11 mouse cellular contexts compared by ENCODE assay signal in genomic region chr9:106386181-106386864, GRCm38 (mm10). TPM values are rescaled to one million over a fixed set of nuclear protein-coding genes. Genes with fewer than 3 reads are reported as not detected.
DNase-seq lines count a peak whose midpoint lies in the region; ATAC-seq and TF ChIP-seq lines count a peak whose summit lies in the region.
"Had no signal": no experiment of that assay in that cellular context is flagged by ENCODE, and none has a peak within 500 bp of the region (broad histone marks: within the 10 kb centered on the region; RNA-seq: fewer than 3 reads in every experiment).

No protein-coding gene starts in this region.

- 66% methylated on average over 12 of the region's 12 CpGs for WGBS in lung, embryonic 15.5 days
- 65% methylated on average over 12 of the region's 12 CpGs for WGBS in cerebellum, adult 2 months

- no peak overlapping the region for H3K9ac ChIP-seq in lung, embryonic 15.5 days
- H3K9ac ChIP-seq: hindbrain, embryonic 15.5 days had no signal

- H3K4me3 ChIP-seq in lung, embryonic 15.5 days, result no peak overlapping the region
- no peak overlapping the region for H3K4me3 ChIP-seq in cerebellum, adult 2 months (replicated peaks; ENCODE audit: insufficient read depth, low read depth, low read length)
- H3K4me3 ChIP-seq: hindbrain, embryonic 15.5 days; left cerebral cortex, adult 2 months; megakaryocyte, embryonic 14.5 days had no signal

- 0 out of 2 replicates have a peak overlapping the region, but pooled peaks have one; percentile 15 for H3K27ac ChIP-seq in lung, embryonic 15.5 days
- H3K27ac ChIP-seq in cerebellum, adult 2 months (ENCODE audit: insufficient read depth, low read length), result no peak overlapping the region
- H3K27ac ChIP-seq: hindbrain, embryonic 15.5 days; left cerebral cortex, adult 2 months had no signal

- H3K4me1 ChIP-seq in lung, embryonic 15.5 days, result peaks cover 37% of the 10 kb centered on the region
- peaks cover 7% of the 10 kb centered on the region for H3K4me1 ChIP-seq in cerebellum, adult 2 months (ENCODE audit: control insufficient read depth, insufficient read depth, low read length)

- TF ChIP-seq POLR2A in cerebellum, adult 2 months (IDR thresholded peaks at IDR 0.05; ENCODE audit: borderline replicate concordance, insufficient read depth, low read length), result no peak

- no peaks in the 10 kb centered on the region for H3K27me3 ChIP-seq in lung, embryonic 15.5 days
- no peaks in the 10 kb centered on the region for H3K27me3 ChIP-seq in cerebellum, adult 2 months (ENCODE audit: control insufficient read depth, insufficient read depth, low read length)
- H3K27me3 ChIP-seq: hindbrain, embryonic 15.5 days had no signal

- H3K9me3 ChIP-seq in lung, embryonic 15.5 days, result no peaks in the 10 kb centered on the region
- H3K9me3 ChIP-seq: hindbrain, embryonic 15.5 days had no signal

- no peak for TF ChIP-seq CTCF in cerebellum, adult 2 months (IDR thresholded peaks at IDR 0.05; ENCODE audit: borderline replicate concordance, insufficient read depth, low read depth, low read length)

- H3K4me2 ChIP-seq in lung, embryonic 15.5 days, result no peak overlapping the region
- H3K4me2 ChIP-seq: hindbrain, embryonic 15.5 days had no signal

- H3K36me3 ChIP-seq in lung, embryonic 15.5 days, result no peaks in the 10 kb centered on the region
- H3K36me3 ChIP-seq: hindbrain, embryonic 15.5 days had no signal

- peak; percentile 29 for DNase-seq in cerebellum, adult 9-11 months
- DNase-seq in cerebellum, adult 8-10 months, result no peak
- no peak for DNase-seq in lung, postnatal 14 days
- DNase-seq in brain, adult 2 months (ENCODE audit: low read depth, low spot score), result peak; percentile 49
- no peak for DNase-seq in layer of hippocampus, adult 8-10 months (ENCODE audit: low spot score in 2 of 2)
- no peak for DNase-seq in cerebellum, adult 2 months

- ATAC-seq in lung, embryonic 15.5 days (ENCODE audit: borderline replicate concordance, extremely low read depth, low FRiP score, low TSS enrichment), result no peak
- ATAC-seq in megakaryocyte progenitor cell, adult 5-6 weeks (replicated peaks; ENCODE audit: poor library complexity), result peak; percentile 56

RNA-seq across cellular contexts. Expression of gene Dusp7, which starts 17.9 kb away (rescaled TPM):
- polyA plus RNA-seq in lung, embryonic 15.5 days (2015; fragmentation: Nextera tagmentation; extraction: Ambion mirVana), result 16.5 and 17.5 TPM in 2 replicates
- 31.6 and 41.9 TPM in 2 replicates for total RNA-seq in megakaryocyte progenitor cell, adult 5-6 weeks (2015)
- total RNA-seq in megakaryocyte progenitor cell, adult 5-6 weeks (2017), result 10.8 and 15.0 TPM in 2 replicates
- 10 to 100 TPM; 78.0 to 84.8 (median 80.5) TPM for total RNA-seq in layer of hippocampus, adult 8-10 months (2022)
- polyA plus RNA-seq in cerebellum, adult 2 months (2012; rRNA removed), result 46.4 and 49.6 TPM in 2 replicates

RNA-seq across cellular contexts. Expression of gene Rpl29, which starts 42.9 kb away (rescaled TPM):
- polyA plus RNA-seq in lung, embryonic 15.5 days (2015; fragmentation: Nextera tagmentation; extraction: Ambion mirVana), result 988 and 1,033 TPM in 2 replicates
- 3,403 and 3,618 TPM in 2 replicates for total RNA-seq in megakaryocyte progenitor cell, adult 5-6 weeks (2015)
- 1,606 and 1,752 TPM in 2 replicates for total RNA-seq in megakaryocyte progenitor cell, adult 5-6 weeks (2017)
- 100 to 1,000 TPM; 250 to 295 (median 266) TPM for total RNA-seq in layer of hippocampus, adult 8-10 months (2022)
- 435 and 475 TPM in 2 replicates for polyA plus RNA-seq in cerebellum, adult 2 months (2012; rRNA removed)

RNA-seq across cellular contexts. Expression of gene Acy1, which starts 51.8 kb away (rescaled TPM):
- 31.6 and 32.6 TPM in 2 replicates for polyA plus RNA-seq in lung, embryonic 15.5 days (2015; fragmentation: Nextera tagmentation; extraction: Ambion mirVana)
- 13.7 TPM in 2 replicates for total RNA-seq in megakaryocyte progenitor cell, adult 5-6 weeks (2015)
- total RNA-seq in megakaryocyte progenitor cell, adult 5-6 weeks (2017), result 27.2 and 31.3 TPM in 2 replicates
- 10 to 100 TPM; 14.0 to 21.3 (median 15.0) TPM for total RNA-seq in layer of hippocampus, adult 8-10 months (2022)
- polyA plus RNA-seq in cerebellum, adult 2 months (2012; rRNA removed), result 16.2 and 16.4 TPM in 2 replicates

Comparison
In these comparisons a context has a peak if more than half of its experiments do, and no peak if none do; other contexts are left out.
1. DNase-seq: peak in cerebellum, adult 9-11 months (single experiment) and brain, adult 2 months (single experiment); none in cerebellum, adult 8-10 months (single experiment), lung, postnatal 14 days (single experiment), layer of hippocampus, adult 8-10 months (0 of 2) and cerebellum, adult 2 months (0 of 2).
2. RNA of gene Rpl29, which starts 42.9 kb away (total RNA-seq): 1,606 to 3,618 TPM in megakaryocyte progenitor cell, adult 5-6 weeks; 250 to 295 TPM in layer of hippocampus, adult 8-10 months; every median in the first group is over 4 times any median in the second.